Mouse (Mus musculus) embryo, embryonic 9.5 days (tissue): ENCODE measurements at regions not wholly inside any gene's neighbourhood (a gene's known extent, or its start where the extent isn't known, plus 50 kb on each side); places are given as distances from the start of the nearest gene placed in this dataset.

Experiments
- DNase-seq: peaks from one replicate; pipeline ENCODE4 v3.0.0-alpha.2; 2017; ENCODE audit errors: extremely low spot score

DNA sequence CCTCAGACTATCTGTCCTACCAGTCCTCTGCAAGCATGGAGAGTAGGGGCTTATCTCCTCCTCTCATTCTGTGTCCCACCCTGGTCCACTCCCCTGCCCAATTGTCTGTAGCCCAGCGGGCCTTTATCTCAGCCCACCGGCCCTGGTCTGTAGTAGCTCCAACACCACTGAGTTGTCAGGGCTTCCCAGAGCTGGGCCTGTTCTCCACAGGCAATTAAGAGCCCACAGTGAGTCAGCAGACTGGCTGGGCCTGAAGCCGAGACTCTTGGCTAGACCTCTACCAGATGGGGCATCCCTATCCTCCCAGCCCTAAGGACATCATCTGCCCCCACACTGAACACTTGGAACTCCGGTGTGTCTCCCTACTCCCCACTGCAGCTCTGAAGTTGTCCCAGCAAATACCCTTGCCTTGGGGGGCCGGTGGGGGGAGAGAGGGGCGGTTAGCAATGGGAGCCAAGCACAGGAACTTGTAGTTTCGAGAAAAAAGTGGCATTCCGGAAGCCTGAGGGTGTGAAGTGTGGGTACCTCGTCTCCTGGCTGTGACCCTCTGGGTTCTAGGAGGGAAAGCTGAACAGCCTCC, 64.7 kb upstream of the Dlg1 start:
- no peak for DNase-seq

DNA sequence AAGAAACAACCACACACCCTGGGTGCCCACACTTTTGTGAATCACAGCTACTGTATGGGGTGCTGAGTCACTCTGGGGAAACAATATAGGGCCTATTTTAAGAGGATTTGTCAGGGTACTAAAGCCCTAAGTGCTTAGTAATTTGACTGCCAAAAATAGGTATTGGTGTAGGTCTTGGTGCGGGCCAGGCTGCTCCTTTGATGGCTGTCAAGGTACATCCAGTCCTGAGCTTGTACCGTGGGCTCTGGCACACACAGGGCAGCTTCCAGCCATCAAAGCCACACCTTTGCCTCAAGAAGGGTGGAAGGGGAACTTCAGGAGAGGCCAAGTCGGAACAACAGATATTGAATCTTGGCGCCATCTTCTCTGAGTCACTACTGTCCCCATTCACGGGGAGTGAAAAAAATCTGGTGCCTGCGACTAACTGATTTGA, 64.2 kb upstream of the Dlg1 start:
- no peak for DNase-seq

DNA sequence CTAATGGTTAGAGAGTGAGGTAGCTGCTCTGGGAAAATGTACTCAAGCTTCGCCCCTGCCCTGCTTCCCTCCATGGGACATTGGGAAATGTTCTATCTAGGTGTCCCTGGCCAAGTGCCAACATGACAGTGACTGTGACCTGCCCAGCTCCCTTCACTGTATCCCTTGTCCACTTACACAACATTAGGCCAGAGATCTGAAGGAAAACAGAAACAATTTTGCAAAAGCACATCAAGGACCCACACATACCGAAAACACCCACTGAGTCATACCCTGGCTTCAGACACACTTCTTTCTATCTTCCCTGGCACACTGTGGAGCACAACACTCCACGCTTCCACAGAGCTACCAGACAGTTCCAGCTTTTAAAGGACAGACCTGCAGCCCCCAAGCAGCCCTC, 62.0 kb upstream of the Dlg1 start:
- no peak for DNase-seq

DNA sequence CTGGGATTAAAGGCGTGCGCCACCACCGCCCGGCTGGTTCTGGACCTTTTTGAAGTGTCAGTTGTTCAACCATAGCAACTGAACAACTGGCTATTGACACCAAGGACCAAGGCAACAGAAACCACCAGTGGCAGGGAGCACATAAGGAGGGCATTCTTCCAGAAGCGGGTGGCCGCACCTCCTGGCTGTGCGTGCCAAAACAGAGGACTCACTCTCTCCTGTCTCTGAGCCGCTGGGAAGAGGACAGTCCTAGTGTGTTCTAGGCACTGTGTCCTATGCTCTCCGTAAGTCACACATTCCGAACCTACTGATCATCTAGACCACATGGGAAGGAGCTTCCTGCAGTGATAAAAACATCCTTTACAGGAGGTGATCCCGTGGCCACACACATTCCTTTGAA, 60.1 kb upstream of the Dlg1 start:
- no peak for DNase-seq

DNA sequence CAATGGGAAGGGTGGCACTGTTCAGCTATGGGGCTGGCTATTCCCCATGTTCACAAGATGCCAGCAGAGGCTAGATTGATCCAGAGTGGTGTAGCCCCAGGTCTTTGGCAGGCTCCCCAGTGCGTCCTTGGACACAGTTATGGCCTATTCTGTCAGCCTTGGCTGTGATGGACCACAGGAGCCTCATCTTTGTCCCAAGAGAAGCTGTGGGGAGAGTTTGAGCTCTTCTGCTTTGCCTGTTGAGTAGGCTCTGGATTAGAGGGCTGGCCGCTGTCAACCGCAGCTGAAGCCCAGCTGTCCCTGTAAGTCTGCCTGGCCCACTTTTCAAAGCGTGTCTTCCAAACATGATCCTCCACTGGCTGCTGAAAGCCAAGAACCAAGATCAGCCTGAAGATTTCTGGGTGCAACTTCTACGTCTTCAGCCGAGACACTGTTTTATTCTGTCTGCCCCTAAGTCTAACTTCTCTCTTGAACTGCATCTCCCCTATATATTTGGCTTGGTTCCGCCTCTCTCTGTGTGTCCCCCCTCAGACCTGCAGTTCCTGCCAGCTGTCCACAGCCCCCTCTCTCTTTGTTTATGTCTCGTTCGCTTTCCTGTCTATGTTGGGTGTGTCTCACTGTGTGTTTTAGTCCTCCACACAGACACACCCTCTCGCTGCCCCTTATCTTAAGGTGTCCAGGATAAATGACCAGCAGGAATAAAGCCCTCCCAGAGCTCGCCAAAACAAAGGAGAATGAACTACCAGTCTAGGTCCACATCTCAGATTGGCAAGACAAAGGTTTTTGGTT, 56.7 kb upstream of the Dlg1 start:
- no peak for DNase-seq

DNA sequence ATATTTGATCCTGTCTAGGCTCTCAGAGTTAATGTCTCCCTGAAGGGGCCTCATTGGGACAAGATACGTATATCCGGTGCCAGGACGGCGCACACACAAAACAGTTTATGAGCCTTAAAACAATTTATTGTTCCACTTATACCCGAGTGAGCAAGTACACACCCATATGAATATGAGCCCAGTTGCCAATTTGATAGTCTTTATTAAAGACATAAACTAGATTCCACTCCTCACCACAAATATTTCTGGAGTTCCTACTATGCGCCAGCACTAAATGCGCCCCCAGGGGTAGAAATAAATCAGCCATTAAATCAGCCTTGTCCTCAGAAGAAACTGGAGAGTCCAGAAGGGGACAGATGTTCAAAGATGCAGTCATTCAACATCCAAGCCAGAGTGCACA, 54.3 kb upstream of the Dlg1 start:
- no peak for DNase-seq

DNA sequence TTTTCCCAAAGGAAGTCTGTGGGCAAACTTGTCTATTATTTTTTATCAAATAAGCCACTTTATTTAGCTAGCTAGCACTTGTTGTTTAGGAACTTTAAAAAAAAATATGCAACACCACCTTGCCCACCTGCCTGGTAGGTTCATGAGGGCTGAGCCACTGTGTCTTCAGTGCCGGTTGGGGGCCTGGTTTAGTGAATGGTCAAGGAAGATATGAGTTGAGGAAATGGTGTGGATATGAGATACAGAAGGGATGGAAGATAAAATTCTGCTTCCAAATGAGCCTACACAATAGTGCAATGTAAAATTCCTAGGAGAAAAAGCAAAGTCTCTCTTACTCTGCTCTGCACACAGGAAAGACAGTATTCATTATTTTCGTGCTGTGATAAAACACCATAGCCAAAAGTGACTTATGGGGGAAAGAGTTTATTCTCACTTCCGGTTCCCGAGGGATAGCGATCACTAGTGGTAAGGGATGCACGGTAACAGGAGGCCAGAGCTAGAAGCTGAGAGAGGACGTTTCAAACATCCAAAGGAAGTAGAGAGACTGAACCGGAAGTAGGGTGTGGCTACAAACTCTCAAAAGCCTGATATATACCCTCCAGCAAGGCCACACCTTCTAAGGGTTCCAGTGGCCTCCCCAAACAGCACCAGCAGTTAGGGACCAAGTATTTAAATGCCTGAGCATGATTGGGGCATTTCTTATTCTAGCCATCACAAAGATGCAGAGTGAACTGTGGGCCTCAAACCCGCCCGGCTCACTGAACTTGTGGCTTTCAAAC, 53.7 kb upstream of the Dlg1 start:
- DNase-seq, result no peak
